Mouse (Mus musculus): ENCODE results near the gene Ptprt. TPM values are rescaled to one million over a fixed set of nuclear protein-coding genes. Genes with fewer than 3 reads are reported as not detected.

The Ptprt gene
- polyA plus RNA-seq, 1 experiment from 2014 or later, result 0.66 TPM

- H3K36me3 ChIP-seq (ENCODE audit: control insufficient read depth, insufficient read depth, low read length), result no peaks in the 10 kb centered on the region
- WGBS (ENCODE audit: insufficient replicate concordance), result 68% methylated on average over 4 of the region's 4 CpGs
- no peaks in the 10 kb centered on the region for H3K4me1 ChIP-seq (ENCODE audit: control insufficient read depth, insufficient read depth, low read length)
- no peak overlapping the region for H3K9ac ChIP-seq (ENCODE audit: low read depth, low read length)
- no peaks in the 10 kb centered on the region for H3K27me3 ChIP-seq (ENCODE audit: control insufficient read depth, insufficient read depth, low read length)
- H3K4me3 ChIP-seq (ENCODE audit: low read depth, low read length), result no peak overlapping the region
- no peaks in the 10 kb centered on the region for H3K9me3 ChIP-seq (replicated peaks; ENCODE audit: control insufficient read depth, low read length)
- H3K27ac ChIP-seq (ENCODE audit: low read depth, low read length), result no peak overlapping the region
- H3K4me2 ChIP-seq, result no peak overlapping the region
- ATAC-seq (replicated peaks; ENCODE audit: insufficient number of reproducible peaks, low FRiP score, low TSS enrichment), result no peak
Observed at GRCm38 (mm10) chr2:161607372-161607771, 1053.6 kb downstream of the Ptprt start.

DNA sequence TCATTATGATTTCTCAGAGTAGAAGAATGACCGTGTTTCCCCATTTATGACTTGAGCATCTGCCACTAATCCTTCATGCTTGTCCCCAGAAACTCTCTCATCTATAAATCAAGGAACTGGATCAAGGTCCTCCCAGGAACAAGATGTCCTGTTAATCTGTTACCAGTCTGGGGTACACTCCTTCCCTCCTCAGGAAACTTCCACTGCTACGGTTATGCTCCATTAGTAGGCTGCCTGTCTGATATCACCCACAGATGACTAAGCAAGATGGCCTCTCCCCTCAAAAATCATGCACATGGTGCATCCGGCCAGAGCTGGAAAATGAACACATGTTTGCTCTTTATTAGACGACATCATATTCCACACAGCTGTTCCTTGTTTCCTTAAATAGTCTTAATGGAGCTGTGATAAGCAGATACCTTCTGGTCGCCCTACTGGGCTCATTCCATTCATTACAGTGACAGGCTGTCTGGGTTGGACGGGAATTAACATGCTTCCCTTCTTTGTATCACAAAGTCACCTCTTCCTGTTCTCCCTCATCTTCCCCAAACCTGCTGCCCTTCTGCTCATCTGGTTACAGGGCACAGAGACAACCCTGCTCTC, 1060.6 kb downstream of the Ptprt start:
- Histone ChIP-seq H3K27me3 (ENCODE audit: control insufficient read depth, insufficient read depth, low read length) (no peaks in the 10 kb centered on the region), H3K9ac (ENCODE audit: low read depth, low read length) (no peak overlapping the region), H3K9me3 (replicated peaks; ENCODE audit: control insufficient read depth, low read length) (no peaks in the 10 kb centered on the region), H3K4me3 (ENCODE audit: low read depth, low read length) (no peak overlapping the region), H3K27ac (ENCODE audit: low read depth, low read length) (no peak overlapping the region), H3K4me2 (no peak overlapping the region), H3K36me3 (ENCODE audit: control insufficient read depth, insufficient read depth, low read length) (no peaks in the 10 kb centered on the region), H3K4me1 (ENCODE audit: control insufficient read depth, insufficient read depth, low read length) (no peaks in the 10 kb centered on the region)
- ATAC-seq (replicated peaks; ENCODE audit: insufficient number of reproducible peaks, low FRiP score, low TSS enrichment), result no peak
- WGBS (ENCODE audit: insufficient replicate concordance), result 44% methylated on average over 6 of the region's 6 CpGs

DNA sequence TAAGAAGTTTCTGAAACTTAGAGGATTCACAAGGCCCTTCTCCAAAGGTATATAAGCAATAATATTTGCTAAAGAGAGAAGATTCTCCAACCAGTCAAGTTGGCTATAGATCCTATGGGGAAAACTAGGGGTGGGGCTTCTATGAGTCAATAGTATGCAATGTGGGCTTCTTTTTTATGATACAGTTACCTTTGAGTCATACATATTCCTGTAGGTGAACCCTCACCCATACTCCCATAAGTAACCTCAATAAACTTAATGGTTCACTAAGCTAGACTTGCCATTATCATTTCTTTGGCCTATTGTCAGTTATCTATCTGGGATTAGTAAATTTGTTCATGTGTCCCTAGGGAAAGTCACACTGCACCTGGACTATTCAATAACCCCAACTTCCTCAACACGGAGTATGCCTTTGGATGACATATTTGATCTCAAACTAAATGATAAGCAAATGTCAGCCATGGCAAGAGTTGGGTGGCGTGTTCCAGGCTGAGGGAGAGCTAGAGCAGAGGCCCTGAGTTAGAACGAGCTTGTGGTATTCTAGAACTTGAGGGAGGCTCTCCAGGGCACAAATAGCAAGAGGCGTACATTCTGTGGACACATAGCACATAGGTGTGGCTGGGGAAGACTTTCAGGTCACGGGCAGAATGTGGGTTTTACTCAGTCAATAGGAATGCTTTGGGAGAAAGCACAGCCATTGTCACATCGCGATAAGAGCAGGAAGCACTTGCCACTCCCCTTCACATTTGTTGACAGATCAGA, 1067.4 kb downstream of the Ptprt start:
- Histone ChIP-seq H3K9ac (ENCODE audit: low read depth, low read length) (no peak overlapping the region), H3K4me1 (ENCODE audit: control insufficient read depth, insufficient read depth, low read length) (no peaks in the 10 kb centered on the region), H3K27ac (ENCODE audit: low read depth, low read length) (no peak overlapping the region), H3K27me3 (ENCODE audit: control insufficient read depth, insufficient read depth, low read length) (no peaks in the 10 kb centered on the region), H3K36me3 (ENCODE audit: control insufficient read depth, insufficient read depth, low read length) (no peaks in the 10 kb centered on the region), H3K4me3 (ENCODE audit: low read depth, low read length) (no peak overlapping the region), H3K4me2 (no peak overlapping the region), H3K9me3 (replicated peaks; ENCODE audit: control insufficient read depth, low read length) (no peaks in the 10 kb centered on the region)
- no peak for ATAC-seq (replicated peaks; ENCODE audit: insufficient number of reproducible peaks, low FRiP score, low TSS enrichment)
- WGBS (ENCODE audit: insufficient replicate concordance), result 76% methylated on average over 7 of the region's 7 CpGs

- no peaks in the 10 kb centered on the region for H3K9me3 ChIP-seq (replicated peaks; ENCODE audit: control insufficient read depth, low read length)
- no peaks in the 10 kb centered on the region for H3K36me3 ChIP-seq (ENCODE audit: control insufficient read depth, insufficient read depth, low read length)
- H3K27ac ChIP-seq (ENCODE audit: low read depth, low read length), result no peak overlapping the region
- H3K4me2 ChIP-seq, result no peak overlapping the region
- no peak overlapping the region for H3K9ac ChIP-seq (ENCODE audit: low read depth, low read length)
- H3K27me3 ChIP-seq (ENCODE audit: control insufficient read depth, insufficient read depth, low read length), result no peaks in the 10 kb centered on the region
- no peak overlapping the region for H3K4me3 ChIP-seq (ENCODE audit: low read depth, low read length)
- no peaks in the 10 kb centered on the region for H3K4me1 ChIP-seq (ENCODE audit: control insufficient read depth, insufficient read depth, low read length)
- no peak for ATAC-seq (replicated peaks; ENCODE audit: insufficient number of reproducible peaks, low FRiP score, low TSS enrichment)
Observed at GRCm38 (mm10) chr2:161574401-161574800, 1086.5 kb downstream of the Ptprt start.

GRCm38 (mm10) chr2:161572201-161572600, 1088.7 kb downstream of the Ptprt start:
- H3K4me2 ChIP-seq, result no peak overlapping the region
- H3K4me1 ChIP-seq (ENCODE audit: control insufficient read depth, insufficient read depth, low read length), result no peaks in the 10 kb centered on the region
- H3K27me3 ChIP-seq (ENCODE audit: control insufficient read depth, insufficient read depth, low read length), result no peaks in the 10 kb centered on the region
- no peak for ATAC-seq (replicated peaks; ENCODE audit: insufficient number of reproducible peaks, low FRiP score, low TSS enrichment)
- no peaks in the 10 kb centered on the region for H3K9me3 ChIP-seq (replicated peaks; ENCODE audit: control insufficient read depth, low read length)
- no peak overlapping the region for H3K4me3 ChIP-seq (ENCODE audit: low read depth, low read length)
- no peaks in the 10 kb centered on the region for H3K36me3 ChIP-seq (ENCODE audit: control insufficient read depth, insufficient read depth, low read length)
- no peak overlapping the region for H3K9ac ChIP-seq (ENCODE audit: low read depth, low read length)
- no peak overlapping the region for H3K27ac ChIP-seq (ENCODE audit: low read depth, low read length)

DNA sequence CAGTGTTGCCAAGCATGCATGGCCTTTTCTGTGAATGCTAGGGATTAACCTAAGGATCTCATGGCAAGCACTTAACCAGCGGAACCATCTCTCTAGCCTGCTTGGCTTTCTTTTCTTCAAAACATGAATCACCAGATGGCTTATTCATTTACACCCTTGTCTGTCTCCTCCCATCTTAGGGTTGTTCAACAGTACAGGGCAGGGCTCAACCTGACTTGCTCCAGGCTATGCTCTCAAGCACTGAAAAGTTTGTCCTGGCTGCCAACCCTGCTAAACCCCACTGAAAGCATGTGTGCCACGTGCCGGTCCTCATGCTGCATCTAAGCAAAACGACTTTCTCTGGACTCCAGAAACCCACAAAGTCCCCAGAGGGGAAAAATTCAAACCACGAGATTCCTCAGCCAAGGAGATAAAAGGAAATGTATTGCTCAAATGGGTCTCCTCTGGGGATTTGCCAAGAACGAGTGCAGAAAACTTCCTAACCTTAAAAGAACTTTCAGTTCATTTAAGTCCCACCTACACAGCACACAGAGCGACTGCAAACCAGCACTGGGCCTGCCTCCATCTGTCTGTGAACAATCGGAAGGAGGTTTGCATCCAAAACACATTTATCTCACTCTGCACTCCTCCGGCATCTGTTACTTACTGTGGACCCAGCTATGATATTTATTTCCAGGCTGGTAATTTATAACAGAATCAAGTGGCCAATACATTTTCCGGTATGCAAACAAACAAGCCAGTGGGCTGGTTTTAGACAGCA, 1090.5 kb downstream of the Ptprt start:
- H3K4me1 ChIP-seq (ENCODE audit: control insufficient read depth, insufficient read depth, low read length), result no peaks in the 10 kb centered on the region
- H3K4me3 ChIP-seq (ENCODE audit: low read depth, low read length), result no peak overlapping the region
- no peak overlapping the region for H3K27ac ChIP-seq (ENCODE audit: low read depth, low read length)
- no peaks in the 10 kb centered on the region for H3K36me3 ChIP-seq (ENCODE audit: control insufficient read depth, insufficient read depth, low read length)
- no peak for ATAC-seq (replicated peaks; ENCODE audit: insufficient number of reproducible peaks, low FRiP score, low TSS enrichment)
- no peaks in the 10 kb centered on the region for H3K9me3 ChIP-seq (replicated peaks; ENCODE audit: control insufficient read depth, low read length)
- no peak overlapping the region for H3K4me2 ChIP-seq
- 67% methylated on average over 10 of the region's 10 CpGs for WGBS (ENCODE audit: insufficient replicate concordance)
- no peaks in the 10 kb centered on the region for H3K27me3 ChIP-seq (ENCODE audit: control insufficient read depth, insufficient read depth, low read length)
- H3K9ac ChIP-seq (ENCODE audit: low read depth, low read length), result no peak overlapping the region

- no peaks in the 10 kb centered on the region for H3K9me3 ChIP-seq (replicated peaks; ENCODE audit: control insufficient read depth, low read length)
- H3K36me3 ChIP-seq (ENCODE audit: control insufficient read depth, insufficient read depth, low read length), result no peaks in the 10 kb centered on the region
- ATAC-seq (replicated peaks; ENCODE audit: insufficient number of reproducible peaks, low FRiP score, low TSS enrichment), result no peak
- WGBS (ENCODE audit: insufficient replicate concordance), result 89% methylated on average over 2 of the region's 2 CpGs
- no peak overlapping the region for H3K4me2 ChIP-seq
- no peaks in the 10 kb centered on the region for H3K4me1 ChIP-seq (ENCODE audit: control insufficient read depth, insufficient read depth, low read length)
- no peak overlapping the region for H3K9ac ChIP-seq (ENCODE audit: low read depth, low read length)
- H3K27me3 ChIP-seq (ENCODE audit: control insufficient read depth, insufficient read depth, low read length), result no peaks in the 10 kb centered on the region
- no peak overlapping the region for H3K4me3 ChIP-seq (ENCODE audit: low read depth, low read length)
- no peak overlapping the region for H3K27ac ChIP-seq (ENCODE audit: low read depth, low read length)
Observed at GRCm38 (mm10) chr2:161561502-161561901, 1099.4 kb downstream of the Ptprt start.

DNA sequence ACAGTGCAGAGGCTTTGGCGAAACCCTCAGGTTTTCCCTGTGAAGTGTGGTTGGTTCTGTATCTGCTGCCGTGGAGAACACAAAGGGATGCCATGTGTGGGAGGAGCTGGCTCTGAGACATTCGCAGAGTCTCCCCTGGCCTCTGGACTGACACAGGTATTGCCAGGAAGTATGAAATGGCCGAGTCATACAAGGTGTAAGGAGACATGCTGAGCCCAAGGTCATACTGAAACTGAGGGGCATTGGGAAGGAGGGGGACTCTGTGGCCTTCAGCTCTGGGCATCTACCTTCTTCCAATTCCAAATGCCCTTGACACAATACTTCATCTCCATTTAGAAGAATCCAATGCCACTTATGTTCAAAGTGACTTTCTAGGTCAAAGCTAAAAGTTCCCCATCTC, 1103.1 kb downstream of the Ptprt start:
- no peak for ATAC-seq (replicated peaks; ENCODE audit: insufficient number of reproducible peaks, low FRiP score, low TSS enrichment)
- H3K9me3 ChIP-seq (replicated peaks; ENCODE audit: control insufficient read depth, low read length), result no peaks in the 10 kb centered on the region
- WGBS (ENCODE audit: insufficient replicate concordance), result 66% methylated on average over 4 of the region's 4 CpGs

More for the DNA sequence above, 1103.1 kb downstream of the Ptprt start:
- Histone ChIP-seq H3K4me2 (no peak overlapping the region), H3K27me3 (ENCODE audit: control insufficient read depth, insufficient read depth, low read length) (no peaks in the 10 kb centered on the region), H3K36me3 (ENCODE audit: control insufficient read depth, insufficient read depth, low read length) (no peaks in the 10 kb centered on the region), H3K4me1 (ENCODE audit: control insufficient read depth, insufficient read depth, low read length) (no peaks in the 10 kb centered on the region), H3K9ac (ENCODE audit: low read depth, low read length) (no peak overlapping the region), H3K27ac (ENCODE audit: low read depth, low read length) (no peak overlapping the region), H3K4me3 (ENCODE audit: low read depth, low read length) (no peak overlapping the region)

All from heart, embryonic 11.5 days (tissue).